In the genomic region with DNA sequence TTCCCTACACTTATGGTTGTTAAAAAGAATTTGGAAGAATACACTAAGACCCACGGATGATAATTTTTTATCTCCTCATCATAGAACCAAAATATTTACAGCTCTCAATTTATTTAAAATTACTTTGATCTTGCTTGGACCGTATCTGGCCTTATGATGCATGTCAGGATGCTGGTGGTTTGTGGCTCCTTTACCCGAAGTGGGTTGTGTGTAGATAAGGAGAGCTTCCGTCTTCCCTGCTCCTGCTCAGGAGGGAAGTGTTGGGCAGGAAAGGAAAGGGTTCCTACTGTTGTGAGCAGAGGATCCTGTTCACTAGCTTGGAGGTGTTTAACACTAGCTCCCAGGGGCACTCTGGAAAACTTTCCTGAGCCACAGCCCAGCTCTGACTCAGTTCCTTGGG, we compare ENCODE assay signal across 11 mouse cellular contexts.
"Had no signal": no experiment of that assay in that cellular context is flagged by ENCODE, and none has a peak within 500 bp of the region (broad histone marks: within the 10 kb centered on the region; RNA-seq: fewer than 3 reads in every experiment).

No protein-coding gene starts in this region.

- DNase-seq: retina, postnatal 1 day; right cerebral cortex, adult 18-20 months; right cerebral cortex, postnatal 14 days; right cerebral cortex, postnatal 25 days; right cerebral cortex, postnatal 4 days; spleen, adult 18-20 months; thymus, adult 2 months; thymus, postnatal 14 days; thymus, postnatal 25 days; thymus, postnatal 36 days; thymus, postnatal 4 days had no signal
